ENCODE assay signal across 25 mouse cellular contexts in the genomic region with DNA sequence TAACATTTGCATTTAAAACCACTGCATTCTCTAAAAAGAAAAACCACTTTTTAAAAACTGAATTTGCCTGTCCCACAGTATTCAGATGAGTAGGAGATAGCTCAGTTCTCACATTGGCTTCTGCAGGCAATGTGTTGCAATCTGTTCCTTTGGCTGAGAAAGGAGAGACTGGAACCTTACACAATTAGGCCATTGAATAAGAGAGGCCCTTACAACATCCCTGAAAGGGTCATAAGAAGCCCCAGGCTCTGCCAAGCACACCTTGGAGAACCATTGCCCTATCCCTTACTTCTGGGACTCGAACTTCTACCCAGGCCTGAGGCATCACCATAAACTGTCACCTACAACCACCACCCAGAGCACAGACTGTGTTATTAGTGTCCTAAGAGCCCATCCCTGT. TPM values are rescaled to one million over a fixed set of nuclear protein-coding genes. Genes with fewer than 3 reads are reported as not detected.
"Had no signal": no experiment of that assay in that cellular context is flagged by ENCODE, and none has a peak within 500 bp of the region (broad histone marks: within the 10 kb centered on the region; RNA-seq: fewer than 3 reads in every experiment).

No protein-coding gene starts in this region.

- H3K4me1 ChIP-seq: limb, embryonic 13.5 days; liver, embryonic 12.5 days; liver, embryonic 15.5 days; lung, embryonic 15.5 days; midbrain, embryonic 12.5 days; midbrain, embryonic 15.5 days; neural tube, embryonic 12.5 days; neural tube, embryonic 15.5 days; stomach, embryonic 15.5 days had no signal

- H3K27me3 ChIP-seq: limb, embryonic 13.5 days; liver, embryonic 15.5 days; lung, embryonic 15.5 days; midbrain, embryonic 12.5 days; midbrain, embryonic 15.5 days; neural tube, embryonic 12.5 days; neural tube, embryonic 15.5 days; stomach, embryonic 15.5 days had no signal

- H3K36me3 ChIP-seq: limb, embryonic 13.5 days; liver, embryonic 12.5 days; liver, embryonic 15.5 days; lung, embryonic 15.5 days; midbrain, embryonic 12.5 days; midbrain, embryonic 15.5 days; neural tube, embryonic 12.5 days; neural tube, embryonic 15.5 days; stomach, embryonic 15.5 days had no signal

- DNase-seq: kidney, adult 9 months; kidney, postnatal 14 days; layer of hippocampus, adult 9-11 months; liver; lung, adult 18-20 months; lung, postnatal 10 days; lung, postnatal 36 days; retina, postnatal 1 day; right cerebral cortex, postnatal 25 days; spleen, adult 18-20 months; thymus, postnatal 25 days had no signal

- H3K9me3 ChIP-seq: liver, embryonic 12.5 days; liver, embryonic 15.5 days; lung, embryonic 15.5 days; midbrain, embryonic 15.5 days; stomach, embryonic 15.5 days had no signal

- H3K27ac ChIP-seq: layer of hippocampus, adult 2 months; left cerebral cortex, adult 2 months; limb, embryonic 13.5 days; liver, embryonic 12.5 days; liver, embryonic 15.5 days; lung, embryonic 15.5 days; midbrain, embryonic 12.5 days; midbrain, embryonic 15.5 days; neural tube, embryonic 12.5 days; neural tube, embryonic 15.5 days; stomach, embryonic 15.5 days had no signal

- H3K4me3 ChIP-seq: layer of hippocampus, adult 2 months; left cerebral cortex, adult 2 months; limb, embryonic 13.5 days; liver, embryonic 12.5 days; liver, embryonic 15.5 days; lung, embryonic 15.5 days; midbrain, embryonic 12.5 days; midbrain, embryonic 15.5 days; neural tube, embryonic 12.5 days; neural tube, embryonic 15.5 days; stomach, embryonic 15.5 days had no signal

- ATAC-seq: liver, embryonic 12.5 days; midbrain, embryonic 15.5 days had no signal

RNA-seq across cellular contexts. Expression of a gene that starts 11.7 kb away (rescaled TPM):
- total RNA-seq: left cerebral cortex, postnatal 10 days had no signal
- polyA plus RNA-seq: kidney, embryonic 16.5 days; limb, embryonic 13.5 days; liver, embryonic 12.5 days; liver, embryonic 15.5 days; stomach, embryonic 15.5 days had no signal

RNA-seq across cellular contexts. Expression of a gene that starts 22.6 kb away (rescaled TPM):
- polyA plus RNA-seq: large intestine, adult 2 months; limb, embryonic 13.5 days; liver, embryonic 12.5 days; liver, embryonic 15.5 days had no signal
